Mouse (Mus musculus) heart, postnatal 0 days (tissue): ENCODE data around the gene Utp15.

Experiments used
- CTCF ChIP-seq: IDR thresholded peaks from 2 replicates; pipeline ENCODE4 v1.5.1; 2016; ENCODE audit warnings: antibody characterized with exemption, control low read depth, low read depth
- EP300 ChIP-seq: IDR thresholded peaks from 2 replicates; pipeline ENCODE4 v1.6.1; 2016; ENCODE audit warnings: antibody characterized with exemption, low read depth

DNA sequence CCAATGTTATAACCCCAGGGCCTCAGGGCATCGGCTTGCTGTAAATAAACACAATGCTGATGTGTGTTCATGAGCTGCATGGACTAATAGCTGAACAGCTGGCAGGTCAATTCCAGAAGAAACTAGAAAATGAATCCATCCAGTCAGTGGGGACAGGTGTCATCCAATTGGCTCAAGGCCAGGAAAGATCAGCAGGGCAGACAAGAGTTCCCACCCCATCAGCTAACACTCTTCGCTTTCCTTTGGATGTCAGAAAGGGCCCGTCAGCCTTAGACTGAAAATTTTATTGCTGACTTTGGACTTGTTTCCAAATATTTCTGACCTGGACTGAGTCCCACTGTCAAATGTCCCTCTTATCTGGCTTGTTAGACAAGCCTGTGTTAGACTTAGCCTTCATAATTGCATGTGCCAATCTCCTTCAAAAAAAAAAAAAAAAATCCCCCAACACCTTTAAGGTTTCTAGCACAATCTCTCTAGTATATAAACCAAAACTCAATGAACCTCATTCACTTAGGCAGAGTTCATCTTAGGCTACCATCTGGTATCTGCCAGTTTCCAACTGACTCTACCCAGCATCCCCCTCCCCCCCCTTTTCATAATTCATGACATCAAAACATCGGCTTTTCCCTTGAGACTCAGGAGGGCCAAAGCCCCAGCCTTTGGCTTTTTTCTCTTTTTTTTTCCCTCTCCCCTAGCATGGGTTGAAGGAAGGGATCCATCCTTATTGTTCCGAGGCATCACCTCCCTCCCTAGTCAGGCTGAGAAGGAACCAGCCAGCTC is 18.1 kb downstream of the Utp15 start:
- no peak for TF ChIP-seq CTCF
- TF ChIP-seq EP300: no peak
